Mouse (Mus musculus) C2C12 (cell line): ENCODE data around the gene Senp7.

ENCODE experiments used
- CEBPB ChIP-seq: IDR thresholded peaks from one replicate; pipeline ENCODE4 v1.6.1; 2011; ENCODE audit warnings: low read depth, mild to moderate bottlenecking, control low read depth, moderate library complexity
- CTCF ChIP-seq: IDR thresholded peaks from one replicate; pipeline ENCODE4 v1.5.1; 2011; ENCODE audit not compliant: control insufficient read depth, insufficient read depth, insufficient read length
- MAX ChIP-seq: IDR thresholded peaks from one replicate; pipeline ENCODE4 v1.6.1; 2011; ENCODE audit warnings: mild to moderate bottlenecking, control low read depth
- MYOD1 ChIP-seq: IDR thresholded peaks from one replicate; pipeline ENCODE4 v1.6.1; 2011; ENCODE audit warnings: low read depth; ENCODE audit not compliant: control insufficient read depth, insufficient read length
- MYOG ChIP-seq: IDR thresholded peaks from one replicate; pipeline ENCODE4 v1.6.1; 2011; ENCODE audit not compliant: control insufficient read depth, insufficient read length; ENCODE audit errors: extremely low read depth
- USF1 ChIP-seq: IDR thresholded peaks from one replicate; pipeline ENCODE4 v1.6.1; 2011; ENCODE audit warnings: low read depth, mild to moderate bottlenecking, control low read depth, moderate library complexity

DNA sequence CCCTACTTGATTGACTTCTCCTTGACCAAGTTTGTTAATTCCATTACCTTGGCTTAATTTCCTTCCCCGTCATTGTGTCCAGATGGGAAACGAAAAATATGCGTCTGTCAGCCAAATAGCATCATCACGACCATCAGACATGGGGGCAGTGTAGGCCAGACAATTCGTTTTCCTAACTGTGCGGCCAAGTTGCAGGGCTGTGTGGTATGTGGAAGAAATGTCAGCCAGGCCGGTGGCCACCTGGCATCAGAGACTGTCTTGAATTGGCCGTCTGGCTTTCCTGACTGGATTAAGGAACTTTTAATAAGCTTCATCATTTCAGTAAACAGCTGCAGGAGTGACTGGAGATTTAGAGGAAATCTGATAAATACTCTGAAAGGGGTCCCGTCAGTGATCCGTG lies 184.6 kb downstream of the Senp7 start:
- TF ChIP-seq CTCF (no peak), MYOG (no peak), MYOD1 (no peak), USF1 (no peak), MAX (no peak), CEBPB (no peak)
